Mouse (Mus musculus): ENCODE measurements around the gene Hprt.

GRCm38 (mm10) chrX:52956942-52957341, 31.0 kb upstream of the Hprt start:
- TF ChIP-seq GATA1 (IDR thresholded peaks at IDR 0.05; ENCODE audit: borderline replicate concordance, low read length): no peak
- no peak for TF ChIP-seq FLI1 (IDR thresholded peaks at IDR 0.05; ENCODE audit: low read length)

Measured in megakaryocyte, embryonic 14.5 days (primary cell).